Mouse (Mus musculus) forelimb bud, embryonic 11.5 days (tissue): ENCODE measurements at regions not wholly inside any gene's neighbourhood (a gene's known extent, or its start where the extent isn't known, plus 50 kb on each side); places are given as distances from the start of the nearest gene placed in this dataset.

Source experiments
- DNase-seq: peaks from one replicate; pipeline ENCODE4 v3.0.0-alpha.2; 2012; ENCODE audit warnings: low read depth, low spot score

DNA sequence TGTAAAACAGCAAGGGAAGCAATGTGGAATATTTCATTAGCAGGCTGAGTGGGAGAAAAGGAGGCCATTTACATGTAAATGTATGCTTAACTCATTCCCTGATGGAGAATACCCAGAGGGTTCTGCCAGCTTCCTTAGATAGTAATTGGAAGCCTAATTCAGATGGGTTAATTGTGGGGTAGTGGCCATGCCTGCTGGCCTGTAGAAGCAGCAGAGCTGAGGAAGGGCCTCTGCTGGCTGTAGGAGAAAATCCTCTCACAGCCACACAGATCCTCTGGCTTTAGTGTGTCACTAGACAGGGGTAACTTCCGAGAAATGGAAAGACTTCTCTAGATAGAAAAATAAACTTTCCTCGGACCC lies 1588.7 kb upstream of the Got2 start:
- DNase-seq: no peak

- DNase-seq: no peak
Observed at GRCm38 (mm10) chr8:97476430-97477097, 1588.2 kb upstream of the Got2 start.

DNA sequence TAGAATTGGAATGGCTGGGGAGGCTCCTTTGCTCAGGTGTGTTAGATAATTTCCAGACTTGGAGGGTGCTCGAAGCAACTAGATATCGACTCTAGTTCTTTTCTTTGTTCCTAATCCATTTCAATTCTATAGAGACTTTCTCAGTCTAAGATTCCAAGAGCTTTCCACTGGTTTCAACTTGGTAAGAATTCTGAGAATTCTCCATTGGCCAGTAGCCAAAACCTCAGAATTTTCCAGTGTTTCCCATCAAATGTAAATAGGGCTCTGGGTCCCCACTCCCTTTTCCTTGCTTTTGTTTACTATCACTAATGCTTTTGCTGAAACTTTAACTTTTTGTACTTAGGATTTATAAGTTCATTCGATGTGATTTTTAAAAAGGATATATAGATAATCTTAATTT lies 1585.0 kb upstream of the Got2 start:
- no peak for DNase-seq

DNA sequence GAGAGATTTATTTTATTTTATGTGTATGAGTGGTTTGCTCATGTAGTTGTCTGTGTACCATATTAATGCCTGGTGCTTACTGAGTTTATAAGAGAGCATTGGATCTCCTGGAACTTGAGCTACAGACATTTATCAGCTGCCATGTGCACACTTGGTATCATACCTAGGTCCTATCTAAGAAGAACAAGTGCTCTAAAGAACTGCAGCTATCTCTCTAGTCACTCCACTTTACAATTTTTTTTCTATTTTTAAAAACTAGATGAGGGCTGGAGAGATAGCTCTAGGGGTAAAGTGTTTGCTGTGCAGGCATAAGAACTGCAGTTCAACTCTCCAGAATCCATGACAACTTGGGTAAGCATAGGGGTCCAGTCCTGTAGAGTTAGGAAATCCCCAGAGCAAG lies 1573.1 kb upstream of the Got2 start:
- DNase-seq: no peak

DNA sequence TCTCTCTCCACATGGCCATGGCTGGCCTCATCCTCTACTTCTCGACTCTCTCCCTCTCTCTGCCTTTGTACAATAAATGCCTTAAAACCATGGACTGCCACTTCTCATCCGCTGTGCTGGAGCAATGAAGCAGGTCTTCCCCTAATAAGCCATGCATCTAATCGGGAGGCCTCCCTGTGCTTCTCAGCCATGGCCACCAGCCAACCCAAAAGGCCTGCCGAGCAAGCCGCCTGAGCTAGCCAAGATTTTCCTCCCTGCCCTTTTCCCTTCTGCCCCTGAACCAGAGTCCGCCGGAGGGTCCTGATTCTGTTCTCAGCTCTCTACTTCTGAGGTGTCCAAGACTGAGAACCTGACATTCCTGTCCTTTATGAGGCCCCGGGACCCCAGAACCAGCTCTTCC lies 1559.3 kb upstream of the Got2 start:
- DNase-seq: no peak

DNA sequence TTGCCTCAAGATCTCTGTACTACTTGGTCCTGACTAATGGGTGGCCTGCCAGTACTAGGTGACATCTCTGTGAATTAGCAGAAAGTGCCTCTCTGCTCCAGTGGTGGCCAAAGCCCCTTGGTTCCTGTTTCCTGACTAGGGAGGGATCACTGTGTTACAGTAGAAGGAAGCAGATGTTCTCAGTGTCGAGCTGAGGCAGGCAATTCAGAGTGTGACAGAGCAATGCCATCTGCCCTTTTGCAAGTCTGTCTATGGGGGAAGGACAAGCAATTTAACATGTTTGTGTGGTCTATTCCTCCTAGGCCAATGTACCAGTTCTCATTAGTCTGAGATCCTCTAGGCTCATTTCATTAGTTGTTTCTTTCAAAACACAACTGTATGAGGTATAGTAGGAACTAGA lies 1553.1 kb upstream of the Got2 start:
- DNase-seq: no peak

DNA sequence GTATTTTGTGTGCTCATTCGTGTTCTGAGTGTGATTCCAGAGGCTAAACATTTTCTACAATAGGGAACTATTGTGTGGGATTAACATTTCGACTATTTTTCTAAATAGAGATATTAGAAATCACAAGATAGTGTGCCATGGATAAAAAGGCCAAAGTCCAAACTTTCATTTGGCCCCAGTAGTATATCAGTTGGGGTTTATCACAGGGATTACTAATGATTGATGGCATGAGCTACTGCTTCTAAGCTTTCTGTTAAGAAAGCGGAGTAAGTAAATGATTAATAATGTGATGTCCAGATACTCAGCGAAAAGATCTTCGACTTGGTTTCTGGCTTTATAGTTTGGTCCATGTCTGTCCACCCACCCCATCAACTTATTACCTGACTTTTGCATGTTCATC lies 1545.2 kb upstream of the Got2 start:
- DNase-seq: no peak

DNA sequence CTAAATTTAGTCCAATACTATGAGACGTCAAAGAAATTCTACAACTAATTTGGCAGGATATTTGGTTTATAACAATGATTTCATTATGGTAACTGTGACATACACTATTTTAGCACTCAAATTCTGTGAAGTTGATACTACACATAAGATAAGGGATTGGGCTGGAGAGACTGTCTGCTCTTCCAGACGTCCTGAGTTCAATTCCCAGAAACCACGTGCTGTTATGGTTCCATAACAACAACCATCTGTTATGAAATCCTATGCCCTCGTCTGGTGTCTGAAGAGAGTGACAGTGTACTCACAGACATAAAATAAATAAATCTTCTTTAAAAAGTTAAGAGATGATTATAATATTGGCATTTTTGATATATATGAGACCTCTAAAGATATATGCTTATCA lies 1543.1 kb upstream of the Got2 start:
- DNase-seq: no peak

- no peak for DNase-seq
Observed at GRCm38 (mm10) chr8:97422331-97422730, 1534.0 kb upstream of the Got2 start.

GRCm38 (mm10) chr8:97414742-97415141 lies 1526.4 kb upstream of the Got2 start:
- no peak for DNase-seq

- DNase-seq: no peak
Observed at GRCm38 (mm10) chr8:97403308-97403707, 1515.0 kb upstream of the Got2 start.

DNA sequence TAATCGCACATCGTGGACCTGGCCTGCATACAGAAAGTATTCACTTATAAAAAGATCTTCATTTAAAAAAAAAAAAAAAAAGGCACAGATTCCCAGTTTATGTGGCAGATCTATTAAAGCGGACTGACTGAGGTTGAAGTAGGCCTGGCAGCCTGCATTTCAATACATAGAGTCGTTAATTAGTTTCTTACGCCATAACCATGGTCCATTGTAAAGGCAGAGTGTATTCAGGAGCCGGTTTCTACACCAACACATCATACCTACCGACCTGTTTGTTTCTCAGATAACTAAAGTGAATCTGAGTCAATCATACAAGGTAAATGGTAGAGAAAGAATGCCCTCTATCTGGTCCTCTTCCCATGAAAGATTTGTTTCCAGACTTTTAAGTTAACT lies 1509.0 kb upstream of the Got2 start:
- DNase-seq: no peak

GRCm38 (mm10) chr8:97396634-97397326 lies 1508.4 kb upstream of the Got2 start:
- peak; percentile 12 for DNase-seq

DNA sequence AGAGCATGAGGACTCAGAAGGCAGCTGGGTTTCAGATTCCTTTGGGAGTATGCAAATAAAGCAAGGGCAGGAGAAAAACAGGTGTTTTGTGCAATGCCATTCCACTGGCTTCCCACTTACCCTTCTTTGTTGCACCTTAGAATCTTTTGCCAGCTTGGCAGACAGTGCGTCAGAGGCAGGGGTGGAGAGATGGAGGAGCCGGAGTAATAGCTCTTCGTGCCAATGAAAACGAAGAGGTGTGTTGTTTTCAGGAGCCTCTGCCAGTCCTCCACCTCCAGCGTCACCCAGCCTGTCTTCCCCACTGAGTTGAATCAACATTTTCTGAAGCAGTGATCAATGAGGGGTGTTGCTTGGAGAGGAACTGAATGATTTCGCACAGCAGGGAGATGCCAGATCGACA lies 1501.3 kb upstream of the Got2 start:
- peak; percentile 18 for DNase-seq

DNA sequence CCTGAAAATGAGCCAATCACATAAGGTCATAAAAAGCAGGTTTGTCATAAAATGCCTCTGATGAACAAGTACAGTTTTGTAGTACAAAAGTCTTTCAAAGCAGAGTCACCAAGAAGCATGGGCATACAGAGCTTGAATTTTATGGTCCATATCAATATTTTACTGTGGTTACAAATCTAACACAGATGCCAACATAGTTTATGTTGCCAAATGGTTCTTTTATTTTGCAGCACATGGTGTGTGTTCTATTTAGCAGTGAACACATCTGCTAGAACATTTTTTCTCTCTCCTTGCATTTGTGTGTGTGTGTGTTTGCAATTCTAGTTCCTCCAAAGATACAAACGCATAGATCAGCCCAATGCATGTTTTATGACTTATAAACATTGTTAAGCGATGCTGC lies 1500.8 kb upstream of the Got2 start:
- DNase-seq: peak; percentile 4

DNA sequence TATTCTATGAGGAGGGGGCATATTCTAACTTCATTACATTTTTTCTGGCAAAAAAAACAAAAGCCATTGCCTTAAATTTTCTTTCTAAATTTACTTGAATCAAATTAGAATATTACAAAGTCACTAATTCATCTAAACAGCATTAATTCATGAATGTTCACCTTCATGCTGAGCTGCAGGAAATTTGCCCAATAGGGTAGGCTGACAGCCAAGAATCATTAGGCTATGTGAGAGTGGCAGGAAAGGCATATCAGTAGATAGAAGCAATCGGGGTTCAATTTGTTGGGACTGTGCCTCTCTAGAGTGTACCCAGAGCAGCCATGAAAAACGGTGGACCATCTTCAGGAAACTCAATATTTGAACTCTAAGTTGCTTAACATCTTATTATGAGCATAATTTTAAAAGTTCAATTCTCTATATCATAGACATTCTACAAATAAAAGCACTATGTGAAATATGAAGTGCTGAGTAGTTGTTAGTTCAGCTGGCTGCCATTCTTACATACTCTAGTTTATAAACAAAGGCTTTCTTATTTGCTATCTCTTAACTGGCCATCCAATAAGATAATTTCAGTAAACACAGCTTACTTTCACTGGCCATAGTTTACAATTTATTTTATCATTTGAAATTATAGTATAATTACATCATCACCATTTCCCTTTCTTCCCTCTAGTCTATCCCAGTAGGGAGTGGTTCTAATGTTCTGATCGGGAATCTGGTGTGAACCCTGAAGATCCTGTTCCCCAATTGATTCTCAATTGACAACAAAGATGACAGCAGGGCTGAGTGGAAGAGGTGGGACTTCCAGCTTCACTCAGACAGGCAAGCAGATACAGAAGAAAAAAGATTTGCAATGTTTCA lies 1486.8 kb upstream of the Got2 start:
- no peak for DNase-seq

DNA sequence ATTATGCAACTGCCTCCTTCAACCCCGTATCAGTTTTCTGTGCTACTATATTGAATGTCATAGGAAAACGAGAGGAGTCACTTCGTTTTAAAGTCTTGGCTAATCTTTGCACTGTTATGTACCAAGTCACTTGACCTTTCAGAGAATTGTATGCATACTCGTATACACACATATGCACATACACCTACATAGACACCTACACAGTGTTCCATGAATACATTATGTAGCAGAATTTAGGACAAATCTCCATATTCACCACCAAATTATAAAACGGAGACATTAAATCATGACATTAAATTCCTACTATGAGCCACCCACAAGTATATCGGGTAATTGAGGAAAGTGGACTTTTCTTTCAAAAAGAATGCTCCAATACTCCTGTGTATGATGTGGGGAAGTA lies 1458.3 kb upstream of the Got2 start:
- DNase-seq: no peak

DNA sequence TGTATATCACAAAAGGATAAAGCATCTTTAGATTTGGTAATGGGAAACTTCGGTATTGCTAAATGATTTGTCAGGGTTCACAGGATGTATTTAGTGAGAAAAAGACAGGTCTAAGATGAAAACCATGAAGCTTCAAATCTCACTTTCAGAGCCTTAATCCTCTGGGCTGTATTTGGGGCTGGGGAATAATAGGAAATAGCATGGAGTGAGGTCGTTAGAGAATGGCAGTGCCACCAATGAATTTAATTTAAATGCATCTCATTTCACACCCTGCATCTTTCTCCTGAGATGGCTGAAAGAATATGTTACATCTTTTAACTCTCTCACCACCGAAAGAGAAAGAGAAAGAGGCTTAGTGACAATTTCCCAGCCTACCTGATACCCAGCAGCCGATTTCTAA lies 1427.2 kb upstream of the Got2 start:
- DNase-seq: no peak

DNA sequence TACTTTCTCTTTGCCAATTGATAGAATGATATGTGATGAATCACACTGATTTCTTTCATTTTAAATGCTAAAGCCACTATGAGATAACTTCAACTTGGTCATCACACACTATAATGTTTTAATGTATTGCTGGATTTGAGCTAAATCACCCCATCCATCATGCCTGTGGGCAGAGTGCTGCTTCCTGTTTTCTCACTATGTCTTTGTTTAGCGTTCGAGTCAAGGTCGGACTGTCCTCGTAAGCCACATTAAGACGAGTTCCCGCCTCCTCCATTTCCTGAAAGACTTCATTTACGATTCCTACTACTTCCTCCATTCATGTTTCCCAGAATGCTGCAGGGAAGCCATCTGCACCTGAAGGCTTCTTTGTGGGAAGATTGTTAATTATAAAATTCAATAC lies 1420.0 kb upstream of the Got2 start:
- DNase-seq: no peak

DNA sequence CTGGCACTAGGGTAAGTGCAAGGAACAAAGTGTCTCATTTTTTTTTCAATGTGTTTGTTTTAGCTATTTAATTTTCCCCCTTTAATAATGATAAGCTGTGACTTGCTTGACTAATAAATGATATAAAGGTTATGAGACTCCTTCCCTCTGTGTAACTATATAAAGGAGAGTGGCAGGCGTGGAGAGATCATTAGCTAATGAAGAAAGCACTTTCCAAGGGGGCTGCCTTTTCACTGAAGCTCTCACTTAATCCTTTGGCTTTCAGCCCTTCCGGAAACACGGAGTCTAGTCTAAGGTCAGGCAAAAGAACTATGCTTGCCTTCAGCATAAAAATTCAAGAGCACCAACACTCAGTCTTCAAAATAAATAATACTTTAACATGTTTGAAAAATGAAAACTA lies 1382.2 kb upstream of the Got2 start:
- DNase-seq: no peak

GRCm38 (mm10) chr8:97260964-97261363 lies 1372.6 kb upstream of the Got2 start:
- DNase-seq: no peak

DNA sequence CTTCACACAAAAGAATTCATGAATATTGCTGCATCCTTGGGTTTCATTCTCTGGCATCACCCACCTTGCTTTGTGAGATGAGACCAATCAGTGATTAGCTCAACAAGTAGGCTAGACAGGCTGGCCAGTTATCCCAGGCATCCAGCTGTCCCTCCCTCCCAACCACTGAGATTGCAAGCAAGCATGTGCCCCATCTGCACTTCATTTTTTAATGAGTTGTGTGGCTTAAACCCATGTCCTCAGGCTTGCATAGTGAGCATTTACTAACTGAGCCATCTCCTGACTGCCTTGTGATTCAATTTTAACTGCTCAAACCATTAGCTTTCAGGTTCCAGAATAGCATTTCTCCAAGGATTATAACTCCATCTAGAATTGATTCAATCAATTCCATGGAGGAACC lies 1365.8 kb upstream of the Got2 start:
- no peak for DNase-seq

DNA sequence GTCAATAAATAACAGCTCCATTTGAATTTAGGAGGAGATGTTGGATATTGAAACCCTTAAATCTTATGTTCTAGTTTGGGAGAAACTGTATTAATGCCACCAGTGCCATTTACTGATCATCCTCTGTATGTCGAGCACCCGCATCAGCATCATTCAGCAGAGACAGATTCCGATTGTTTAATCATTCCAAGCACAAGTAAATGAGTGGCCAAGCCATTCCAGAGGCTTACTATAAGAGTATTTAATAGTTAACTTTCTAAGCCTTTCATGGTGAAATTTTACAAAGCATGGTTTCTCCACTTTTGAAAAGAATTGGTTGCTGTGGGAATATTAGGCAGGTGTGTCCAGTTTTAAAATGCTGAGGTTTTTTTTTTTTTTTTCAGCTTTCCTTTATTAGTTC lies 1363.9 kb upstream of the Got2 start:
- DNase-seq: no peak
